Mouse (Mus musculus): ENCODE data around the gene Rimbp2.

DNA sequence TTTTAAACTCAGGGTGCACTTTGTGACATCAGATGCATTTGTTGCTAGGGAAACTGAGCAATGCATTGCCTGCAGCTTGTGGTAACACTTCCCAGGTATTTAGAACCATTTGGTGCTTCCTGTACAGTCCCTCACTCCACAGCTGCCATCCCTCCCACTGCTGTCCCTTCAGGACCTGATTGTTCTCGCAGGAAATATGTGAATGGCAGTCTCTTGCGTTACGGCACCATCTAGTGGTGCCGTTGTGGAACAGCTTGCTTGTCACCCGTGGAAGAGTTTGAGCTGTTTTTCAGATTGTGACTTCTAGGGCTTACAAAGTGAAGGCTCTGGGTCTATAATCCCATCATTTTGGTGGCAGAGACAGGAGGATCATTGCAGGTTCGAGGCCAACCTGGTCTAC lies 219.3 kb downstream of the Rimbp2 start:
- peak; percentile 97 for TF ChIP-seq CTCF (IDR thresholded peaks at IDR 0.05; ENCODE audit: extremely low read depth, insufficient read depth, low read length)
- no peak for TF ChIP-seq POLR2A (IDR thresholded peaks at IDR 0.05; ENCODE audit: extremely low read depth, insufficient read depth, low read length)
